Mouse (Mus musculus): Measurements from ENCODE around the gene Tfap2e. TPM values are rescaled to one million over a fixed set of nuclear protein-coding genes. Genes with fewer than 3 reads are reported as not detected.
A peak's percentile ranks its signal among the peaks of the same experiment; 100 is the strongest.

Tfap2e gene
- polyA plus RNA-seq, 1 experiment, result 0.06 TPM

DNA sequence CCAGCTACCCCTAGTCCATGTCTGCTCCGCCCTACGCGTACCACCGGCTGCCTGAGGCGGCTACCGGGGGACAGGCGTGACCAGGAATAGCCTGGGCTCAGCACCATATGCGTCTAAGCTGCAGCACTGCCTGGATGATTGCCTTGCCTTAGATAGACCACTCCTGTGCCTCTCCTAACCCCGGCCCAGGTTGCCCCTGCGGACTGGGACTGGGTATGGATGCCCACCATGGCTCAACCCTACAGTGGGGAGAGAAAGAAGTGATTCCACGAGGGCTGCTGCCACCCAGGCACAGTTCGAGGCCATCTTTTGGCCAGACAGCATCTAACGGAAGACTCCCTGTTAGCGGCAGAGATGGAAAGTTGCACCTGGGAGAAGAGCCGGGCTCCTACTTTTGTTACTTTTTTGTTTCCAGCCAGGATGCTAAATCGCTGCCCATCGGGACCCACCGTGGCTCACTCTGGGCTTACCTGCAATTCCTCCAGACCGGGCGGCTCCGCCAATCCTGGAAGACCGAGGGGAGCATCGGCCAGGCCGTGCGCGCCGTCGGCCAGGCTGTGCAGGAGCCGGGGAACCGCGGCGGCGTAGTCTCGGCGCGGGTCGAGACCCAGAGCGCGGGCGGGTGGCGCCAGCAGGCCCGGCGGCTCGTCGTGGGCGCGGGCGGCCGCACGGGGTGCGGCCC lies 1.2 kb downstream of the Tfap2e start:
- TF ChIP-seq POLR2A (IDR thresholded peaks at IDR 0.05; ENCODE audit: control insufficient read depth, low read depth, low read length), result no peak
- no peak for TF ChIP-seq CTCF (IDR thresholded peaks at IDR 0.05; ENCODE audit: control insufficient read depth, insufficient read depth, insufficient replicate concordance, low read depth, low read length)
- Histone ChIP-seq H3K4me3 (ENCODE audit: control insufficient read depth, low read depth, low read length) (peak overlapping the region; percentile 71), H3K4me1 (ENCODE audit: control insufficient read depth, insufficient read depth, low read length) (peaks cover 19% of the 10 kb centered on the region), H3K27me3 (ENCODE audit: control insufficient read depth, insufficient read depth, low read length) (peaks cover 10% of the 10 kb centered on the region), H3K36me3 (ENCODE audit: control insufficient read depth, insufficient read depth, low read length) (no peaks in the 10 kb centered on the region), H3K27ac (ENCODE audit: control insufficient read depth, insufficient read depth, low read depth, low read length) (no peak overlapping the region)

- no peaks in the 10 kb centered on the region for H3K36me3 ChIP-seq (ENCODE audit: control insufficient read depth, insufficient read depth, low read length)
- no peak overlapping the region for H3K4me3 ChIP-seq (ENCODE audit: control insufficient read depth, low read depth, low read length)
- TF ChIP-seq POLR2A (IDR thresholded peaks at IDR 0.05; ENCODE audit: control insufficient read depth, low read depth, low read length), result no peak
- TF ChIP-seq CTCF (IDR thresholded peaks at IDR 0.05; ENCODE audit: control insufficient read depth, insufficient read depth, insufficient replicate concordance, low read depth, low read length), result no peak
- peaks cover 19% of the 10 kb centered on the region for H3K4me1 ChIP-seq (ENCODE audit: control insufficient read depth, insufficient read depth, low read length)
- no peak overlapping the region for H3K27ac ChIP-seq (ENCODE audit: control insufficient read depth, insufficient read depth, low read depth, low read length)
- H3K27me3 ChIP-seq (ENCODE audit: control insufficient read depth, insufficient read depth, low read length), result peaks cover 10% of the 10 kb centered on the region
These were observed 1.9 kb downstream of the Tfap2e start for GRCm38 (mm10) chr4:126734001-126734603.

- Histone ChIP-seq H3K27ac (ENCODE audit: control insufficient read depth, insufficient read depth, low read depth, low read length) (no peak overlapping the region), H3K27me3 (ENCODE audit: control insufficient read depth, insufficient read depth, low read length) (peaks cover 10% of the 10 kb centered on the region), H3K4me3 (ENCODE audit: control insufficient read depth, low read depth, low read length) (peak overlapping the region; percentile 39; the same call in 1 of the 2 replicates), H3K36me3 (ENCODE audit: control insufficient read depth, insufficient read depth, low read length) (no peaks in the 10 kb centered on the region), H3K4me1 (ENCODE audit: control insufficient read depth, insufficient read depth, low read length) (peaks cover 19% of the 10 kb centered on the region)
- TF ChIP-seq POLR2A (IDR thresholded peaks at IDR 0.05; ENCODE audit: control insufficient read depth, low read depth, low read length), result no peak
These were observed 3.3 kb downstream of the Tfap2e start for GRCm38 (mm10) chr4:126732531-126733380.

GRCm38 (mm10) chr4:126732111-126732510 lies 3.9 kb downstream of the Tfap2e start:
- Histone ChIP-seq H3K4me3 (ENCODE audit: control insufficient read depth, low read depth, low read length) (peak overlapping the region; percentile 39), H3K27me3 (ENCODE audit: control insufficient read depth, insufficient read depth, low read length) (peaks cover 10% of the 10 kb centered on the region), H3K36me3 (ENCODE audit: control insufficient read depth, insufficient read depth, low read length) (no peaks in the 10 kb centered on the region), H3K27ac (ENCODE audit: control insufficient read depth, insufficient read depth, low read depth, low read length) (no peak overlapping the region), H3K4me1 (ENCODE audit: control insufficient read depth, insufficient read depth, low read length) (peaks cover 19% of the 10 kb centered on the region)
- TF ChIP-seq CTCF (IDR thresholded peaks at IDR 0.05; ENCODE audit: control insufficient read depth, insufficient read depth, insufficient replicate concordance, low read depth, low read length), result no peak
- no peak for TF ChIP-seq POLR2A (IDR thresholded peaks at IDR 0.05; ENCODE audit: control insufficient read depth, low read depth, low read length)

DNA sequence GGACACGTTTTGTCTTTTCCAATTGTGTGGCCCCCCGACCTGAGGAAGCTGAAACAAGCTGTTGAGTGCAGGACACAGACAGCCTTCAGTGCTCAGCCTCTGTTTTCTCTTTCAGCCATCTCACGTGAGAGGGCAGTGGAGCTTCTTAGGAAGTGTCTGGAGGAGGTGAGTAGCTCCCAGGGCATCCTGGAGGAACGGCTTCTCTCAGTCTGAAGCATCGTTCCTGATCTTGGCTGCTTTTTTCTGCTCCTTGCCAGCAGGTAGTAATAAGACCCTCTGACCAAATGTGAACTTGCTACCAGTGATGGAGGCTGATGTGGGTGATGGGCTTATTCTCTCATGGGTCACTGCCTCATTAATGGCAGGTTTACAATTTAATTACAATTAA lies 28.6 kb downstream of the Tfap2e start:
- H3K36me3 ChIP-seq (ENCODE audit: control insufficient read depth, insufficient read depth, low read length), result peaks cover 4% of the 10 kb centered on the region
- H3K27me3 ChIP-seq (ENCODE audit: control insufficient read depth, insufficient read depth, low read length), result no peaks in the 10 kb centered on the region
- TF ChIP-seq CTCF (IDR thresholded peaks at IDR 0.05; ENCODE audit: control insufficient read depth, insufficient read depth, insufficient replicate concordance, low read depth, low read length) (no peak), POLR2A (IDR thresholded peaks at IDR 0.05; ENCODE audit: control insufficient read depth, low read depth, low read length) (no peak)
- no peaks in the 10 kb centered on the region for H3K4me1 ChIP-seq (ENCODE audit: control insufficient read depth, insufficient read depth, low read length)
- H3K27ac ChIP-seq (ENCODE audit: control insufficient read depth, insufficient read depth, low read depth, low read length), result no peak overlapping the region
- no peak overlapping the region for H3K4me3 ChIP-seq (ENCODE audit: control insufficient read depth, low read depth, low read length)

DNA sequence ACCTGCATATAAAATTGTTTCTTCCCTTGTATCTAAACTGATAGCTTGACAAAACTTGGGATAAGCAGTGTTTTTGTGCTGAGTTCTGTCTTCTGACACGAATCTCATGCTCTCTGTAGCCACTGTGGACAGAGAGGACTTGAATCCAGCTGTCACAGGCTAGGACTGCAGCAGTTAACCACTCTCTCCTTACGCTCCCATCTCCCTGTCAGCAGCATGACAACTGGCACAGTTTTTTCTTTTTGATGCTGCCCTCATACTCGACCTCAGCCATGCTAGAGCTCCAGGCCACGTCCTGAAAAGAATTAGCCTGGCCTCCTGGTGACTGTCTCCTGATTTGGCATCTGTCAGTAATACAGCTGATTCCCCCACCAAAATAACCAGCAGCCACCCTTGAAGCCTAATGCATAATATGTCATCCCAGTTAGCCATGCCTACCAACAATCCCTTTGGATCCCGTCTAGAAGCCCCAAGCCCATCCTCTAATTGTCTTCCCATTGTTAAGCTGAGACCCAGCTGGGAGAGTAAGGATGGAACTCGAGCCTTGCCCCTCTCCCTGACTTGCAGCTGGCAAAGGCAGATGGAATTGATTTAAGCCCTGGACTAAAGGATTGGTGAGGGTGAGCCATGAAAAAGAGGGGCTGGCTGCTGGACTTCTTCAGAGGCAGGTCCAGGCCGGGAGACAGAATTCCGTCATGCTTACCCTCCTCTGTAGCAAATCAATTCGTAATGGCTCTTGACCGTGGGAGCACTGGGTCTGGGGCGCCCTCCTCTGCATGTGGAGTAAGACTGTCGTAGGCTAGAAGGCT lies 29.2 kb downstream of the Tfap2e start:
- H3K27me3 ChIP-seq (ENCODE audit: control insufficient read depth, insufficient read depth, low read length), result no peaks in the 10 kb centered on the region
- no peaks in the 10 kb centered on the region for H3K4me1 ChIP-seq (ENCODE audit: control insufficient read depth, insufficient read depth, low read length)
- peaks cover 4% of the 10 kb centered on the region for H3K36me3 ChIP-seq (ENCODE audit: control insufficient read depth, insufficient read depth, low read length)
- TF ChIP-seq POLR2A (IDR thresholded peaks at IDR 0.05; ENCODE audit: control insufficient read depth, low read depth, low read length), result no peak
- H3K27ac ChIP-seq (ENCODE audit: control insufficient read depth, insufficient read depth, low read depth, low read length), result no peak overlapping the region
- no peak overlapping the region for H3K4me3 ChIP-seq (ENCODE audit: control insufficient read depth, low read depth, low read length)

DNA sequence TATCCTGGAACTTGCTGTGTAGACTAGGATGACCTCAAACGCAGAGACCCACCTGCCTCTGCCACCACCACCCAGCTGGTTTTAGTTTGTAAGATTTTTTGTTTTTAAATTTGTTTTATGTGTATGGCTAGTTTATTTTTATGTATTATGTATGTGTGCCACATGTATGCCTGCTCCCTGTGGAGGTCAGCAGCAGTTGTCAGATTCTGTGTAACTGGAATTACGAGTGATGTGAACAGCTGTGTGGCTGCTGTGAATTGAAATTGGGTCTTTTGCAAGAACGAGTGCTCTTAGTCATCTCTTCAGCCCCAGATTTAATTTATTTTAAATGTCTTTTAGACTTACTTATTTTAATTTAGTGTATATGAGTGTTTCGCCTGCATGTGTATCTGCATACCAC lies 39.1 kb downstream of the Tfap2e start:
- no peaks in the 10 kb centered on the region; the same call in 1 of the 2 replicates for H3K36me3 ChIP-seq (ENCODE audit: control insufficient read depth, insufficient read depth, low read length)
- no peak overlapping the region for H3K4me3 ChIP-seq (ENCODE audit: control insufficient read depth, low read depth, low read length)
- H3K27me3 ChIP-seq (ENCODE audit: control insufficient read depth, insufficient read depth, low read length), result no peaks in the 10 kb centered on the region
- no peaks in the 10 kb centered on the region for H3K4me1 ChIP-seq (ENCODE audit: control insufficient read depth, insufficient read depth, low read length)
- H3K27ac ChIP-seq (ENCODE audit: control insufficient read depth, insufficient read depth, low read depth, low read length), result no peak overlapping the region
- TF ChIP-seq POLR2A (IDR thresholded peaks at IDR 0.05; ENCODE audit: control insufficient read depth, low read depth, low read length), result no peak
- no peak for TF ChIP-seq CTCF (IDR thresholded peaks at IDR 0.05; ENCODE audit: control insufficient read depth, insufficient read depth, insufficient replicate concordance, low read depth, low read length)
